Mouse (Mus musculus) thymus, adult 2 months (tissue): ENCODE results near the gene Cmtm3.

ENCODE experiments used
- CTCF ChIP-seq: fragments of 200-500 bp; IDR thresholded peaks from 2 replicates; pipeline ENCODE4 v1.5.1; 2012; ENCODE audit warnings: mild to moderate bottlenecking, control low read depth, low read length, moderate library complexity, borderline replicate concordance; ENCODE audit not compliant: control insufficient read depth, poor library complexity, insufficient read depth; ENCODE audit errors: extremely low read depth
- POLR2A ChIP-seq: fragments of 200-500 bp; IDR thresholded peaks from 2 replicates; pipeline ENCODE4 v1.6.1; 2012; ENCODE audit warnings: mild to moderate bottlenecking, low read length, control low read depth, moderate library complexity; ENCODE audit not compliant: control insufficient read depth, poor library complexity, insufficient read depth; ENCODE audit errors: extremely low read depth

DNA sequence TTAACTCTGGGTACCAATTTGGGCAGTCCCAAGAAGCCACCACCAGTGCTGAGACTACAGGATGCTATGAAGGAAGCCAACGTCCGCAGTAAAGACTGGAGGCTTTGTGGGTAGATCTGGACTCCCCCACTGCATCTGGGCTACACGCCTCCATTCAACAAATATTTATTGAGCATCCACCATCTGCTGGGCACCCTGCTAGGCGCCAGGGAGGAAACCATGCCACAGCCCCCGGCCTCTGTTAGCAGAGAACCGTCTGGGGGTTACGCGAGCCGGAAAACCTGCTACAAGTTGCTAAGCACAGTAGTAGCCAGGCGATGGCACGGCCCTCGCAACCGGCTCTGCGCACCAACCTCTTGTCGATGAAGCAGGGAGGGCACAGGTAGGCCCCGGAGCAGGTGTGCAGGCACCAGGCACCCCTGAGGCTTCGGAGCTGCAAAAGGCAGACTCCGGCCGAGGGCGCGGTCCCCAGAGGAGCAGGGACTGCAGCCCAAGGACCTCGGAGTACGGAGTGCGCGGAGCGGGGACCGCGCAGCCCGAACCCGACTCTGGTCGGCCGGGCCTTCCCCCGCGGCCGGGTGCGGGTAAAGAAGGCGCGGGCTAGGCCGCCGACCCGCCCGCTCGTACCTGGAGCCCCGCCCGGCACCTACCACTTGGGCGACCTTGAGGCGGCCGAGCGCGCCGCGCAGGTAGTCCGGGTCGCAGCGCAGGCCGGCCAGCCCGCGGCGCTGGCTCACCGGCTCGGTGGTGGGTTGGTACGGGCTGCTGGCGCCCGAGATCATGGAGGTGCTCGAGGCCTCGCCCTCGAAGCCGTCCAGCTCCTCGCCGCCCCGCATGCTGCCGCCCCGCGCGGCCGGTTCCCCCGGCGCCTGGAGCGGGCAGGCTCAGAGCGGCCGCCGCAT, 55.8 kb downstream of the Cmtm3 start:
- peak; percentile 37; the same call in 1 of the 2 replicates for TF ChIP-seq CTCF
- TF ChIP-seq POLR2A = no peak
